Mouse (Mus musculus) hematopoietic stem cell, adult 5-6 weeks (primary cell): ENCODE measurements around the gene Atf6b. TPM values are rescaled to one million over a fixed set of nuclear protein-coding genes. Genes with fewer than 3 reads are reported as not detected.

Experiments
- total RNA-seq: library from RNA; stranded (forward); fragments of 172-1452, 232-1000 nt; gene quantifications from 2 replicates; pipeline ENCODE4 v1.2.3, GENCODE M21; 2017

The Atf6b gene
- total RNA-seq, 1 experiment from 2014 or later, result 19.9 TPM

Other genes starting within 250 kb of the Atf6b start
- 1.2 and 8.6 TPM in 2 replicates for gene BC051142, start 248.3 kb upstream of the Atf6b start, total RNA-seq
- not detected in 2 replicates for gene Btnl4, start 169.8 kb upstream of the Atf6b start, total RNA-seq
- gene Btnl6, start 129.8 kb upstream of the Atf6b start, total RNA-seq, result not detected in 2 replicates
- gene Notch4, start 82.9 kb upstream of the Atf6b start, total RNA-seq, result 0.35 and 0.56 TPM in 2 replicates
- 27.3 and 31.2 TPM in 2 replicates for gene Gpsm3, start 57.3 kb upstream of the Atf6b start, total RNA-seq
- gene Pbx2, start 55.9 kb upstream of the Atf6b start, total RNA-seq, result 33.1 and 51.5 TPM in 2 replicates
- 1.5 and 2.4 TPM in 2 replicates for gene Ager, start 49.3 kb upstream of the Atf6b start, total RNA-seq
- gene Rnf5, start 43.5 kb upstream of the Atf6b start, total RNA-seq, result 6.6 and 18.0 TPM in 2 replicates
- gene Agpat1, start 42.9 kb upstream of the Atf6b start, total RNA-seq, result 21.9 and 22.8 TPM in 2 replicates
- 1.3 and 4.5 TPM in 2 replicates for gene Egfl8, start 31.2 kb upstream of the Atf6b start, total RNA-seq
- gene Ppt2, start 18.6 kb upstream of the Atf6b start, total RNA-seq, result 23.2 and 27.6 TPM in 2 replicates
- gene Prrt1, start 17.6 kb upstream of the Atf6b start, total RNA-seq, result 0.13 TPM in 1 of 2 replicates, not detected in the other
- gene Fkbpl, start 2.4 kb upstream of the Atf6b start, total RNA-seq, result 24.1 and 35.8 TPM in 2 replicates
- 0.05 TPM in 1 of 2 replicates, not detected in the other for gene Tnxb, start 23.4 kb downstream of the Atf6b start, total RNA-seq
- 1.0 and 1.4 TPM in 2 replicates for gene C4b, start 96.7 kb downstream of the Atf6b start, total RNA-seq
- not detected in 2 replicates for gene Cyp21a1, start 157.4 kb downstream of the Atf6b start, total RNA-seq
- 26.7 and 35.4 TPM in 2 replicates for gene Stk19, start 189.8 kb downstream of the Atf6b start, total RNA-seq
- gene Dxo, start 189.9 kb downstream of the Atf6b start, total RNA-seq, result 16.4 and 18.6 TPM in 2 replicates
- 44.0 and 55.5 TPM in 2 replicates for gene Skiv2l, start 203.1 kb downstream of the Atf6b start, total RNA-seq
- gene Nelfe, start 203.2 kb downstream of the Atf6b start, total RNA-seq, result 40.6 and 41.3 TPM in 2 replicates
- not detected in 2 replicates for gene Cfb, start 215.4 kb downstream of the Atf6b start, total RNA-seq
- gene Zbtb12, start 232.3 kb downstream of the Atf6b start, total RNA-seq, result 11.3 and 15.1 TPM in 2 replicates
- gene Gm20547, start 234.9 kb downstream of the Atf6b start, total RNA-seq, result not detected in 2 replicates